Mouse (Mus musculus): ENCODE measurements around the gene Timp1.

DNA sequence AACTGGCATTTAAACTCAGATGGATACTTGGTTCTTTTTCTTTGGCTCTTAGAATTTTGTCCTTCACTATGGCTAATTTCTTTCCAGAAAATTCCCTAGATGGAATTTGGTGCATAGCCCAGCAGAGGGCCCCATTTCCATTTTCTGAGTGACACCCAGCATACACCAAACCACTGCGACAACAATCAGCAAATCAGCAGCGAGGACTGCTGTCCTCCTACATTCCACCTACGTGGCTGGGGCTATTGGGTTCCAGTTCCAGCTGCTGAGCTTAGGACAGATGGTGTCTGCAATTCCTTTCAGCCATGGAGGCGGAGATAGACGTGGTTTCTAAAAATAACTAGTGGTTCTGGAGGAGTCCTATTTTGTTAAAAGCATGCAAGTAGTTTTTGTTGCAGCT lies 41.0 kb upstream of the Timp1 start:
- TF ChIP-seq POLR2A (IDR thresholded peaks at IDR 0.05; ENCODE audit: low read depth, low read length) (no peak), CTCF (IDR thresholded peaks at IDR 0.05; ENCODE audit: extremely low read depth, insufficient read length, insufficient replicate concordance, low read depth, low read length) (peak; percentile 33; the same call in 1 of the 2 replicates)
